Mouse (Mus musculus) layer of hippocampus, postnatal 14 days (tissue): ENCODE results near the gene Mllt6. TPM values are rescaled to one million over a fixed set of nuclear protein-coding genes. Genes with fewer than 3 reads are reported as not detected.
"Not testable (repeated sequence)": the region's sequence is repeated elsewhere in the genome, so short reads cannot be mapped to it uniquely, and the experiment has no call there.

Source experiments
- DNase-seq, 2 experiments: peaks; one replicate each; pipeline ENCODE4 v3.0.0; 2021 to 2022; ENCODE audit warnings: low spot score in 2 of 2, mixed read lengths in 1 of 2
- microRNA-seq, 2 experiments: library from miRNA; unstranded; fragments of <30 nt; microRNA quantifications; one replicate each; pipeline ENCODE4 v1.2.0; 2021
- total RNA-seq, 2 experiments: library from RNA; stranded (reverse); gene quantifications; 2 replicates each; pipeline ENCODE4 v1.2.3; 2021

The Mllt6 gene
- total RNA-seq, 2 experiments from 2014 or later, result 72.8 to 83.8 TPM

GRCm38 (mm10) chr11:97714356-97714755 lies 51.1 kb downstream of the Mllt6 start:
- DNase-seq, result no peak

GRCm38 (mm10) chr11:97714784-97715760 lies 51.9 kb downstream of the Mllt6 start:
- DNase-seq, result no peak

- no peak for DNase-seq
Observed at GRCm38 (mm10) chr11:97716021-97716420, 52.8 kb downstream of the Mllt6 start.

- DNase-seq, result no peak
Observed at GRCm38 (mm10) chr11:97717369-97718280, 54.4 kb downstream of the Mllt6 start.

GRCm38 (mm10) chr11:97718281-97718860 lies 55.2 kb downstream of the Mllt6 start:
- DNase-seq, result no peak

GRCm38 (mm10) chr11:97719041-97719440 lies 55.8 kb downstream of the Mllt6 start:
- no peak for DNase-seq

GRCm38 (mm10) chr11:97721338-97721737 lies 58.1 kb downstream of the Mllt6 start:
- no peak for DNase-seq

GRCm38 (mm10) chr11:97723709-97724108 lies 60.5 kb downstream of the Mllt6 start:
- no peak for DNase-seq

GRCm38 (mm10) chr11:97728311-97728710 lies 65.1 kb downstream of the Mllt6 start:
- no peak for DNase-seq

- no peak for DNase-seq
Observed at GRCm38 (mm10) chr11:97728730-97729129, 65.5 kb downstream of the Mllt6 start.

GRCm38 (mm10) chr11:97733689-97734088 lies 70.5 kb downstream of the Mllt6 start:
- DNase-seq, result no peak

GRCm38 (mm10) chr11:97734810-97735209 lies 71.6 kb downstream of the Mllt6 start:
- DNase-seq, result not testable (repeated sequence)

Small RNA genes within 50 kb of the gene (microRNA-seq; reads per million reads assigned to microRNA genes)
- gene Gm24158, result 0 reads per million in 2 experiments
- 0.85 to 1.4 reads per million in 2 experiments for gene Mir6927

Other genes with a start within 250 kb of the Mllt6 start
- gene Arhgap23, start 247.9 kb upstream of the Mllt6 start, total RNA-seq, result 10 to 100 TPM; 66.7 to 70.0 TPM
- gene 4933428G20Rik, start 163.1 kb upstream of the Mllt6 start, total RNA-seq, result not detected
- gene Srcin1, start 87.2 kb upstream of the Mllt6 start, total RNA-seq, result 100 to 1,000 TPM; 309 to 331 TPM
- gene Epop, start 33.7 kb upstream of the Mllt6 start, total RNA-seq, result 10 to 100 TPM; 12.1 to 13.5 TPM
- 10 to 100 TPM; 47.1 to 50.2 TPM for gene Cisd3, start 22.4 kb downstream of the Mllt6 start, total RNA-seq
- gene Pcgf2, start 37.1 kb downstream of the Mllt6 start, total RNA-seq, result 10 to 100 TPM; 29.9 to 32.7 TPM
- gene Psmb3, start 40.0 kb downstream of the Mllt6 start, total RNA-seq, result 100 to 1,000 TPM; 140 to 149 TPM
- 100 to 1,000 TPM; 115 to 118 TPM for gene Pip4k2b, start 81.3 kb downstream of the Mllt6 start, total RNA-seq
- 10 to 100 TPM; 21.3 to 21.4 TPM for gene Cwc25, start 103.1 kb downstream of the Mllt6 start, total RNA-seq
- gene 1700001P01Rik, start 112.5 kb downstream of the Mllt6 start, total RNA-seq, result 1 to 10 TPM in 1 of 2 experiments, under 1 TPM in 1; 0.58 to 2.0 TPM
- gene Rpl23, start 119.0 kb downstream of the Mllt6 start, total RNA-seq, result 100 to 1,000 TPM; 372 to 419 TPM
- 100 to 1,000 TPM; 114 to 123 TPM for gene Lasp1, start 135.6 kb downstream of the Mllt6 start, total RNA-seq
- 10 to 100 TPM; 44.2 to 49.6 TPM for gene B230217C12Rik, start 177.4 kb downstream of the Mllt6 start, total RNA-seq
- gene Fbxo47, start 220.7 kb downstream of the Mllt6 start, total RNA-seq, result under 1 TPM; 0.41 to 0.50 TPM